Mouse (Mus musculus) stomach, embryonic 15.5 days (tissue): ENCODE measurements around the gene N4bp2l1. TPM values are rescaled to one million over a fixed set of nuclear protein-coding genes. Genes with fewer than 3 reads are reported as not detected.

Source experiments
- ATAC-seq: fragments of 200-750 bp; cut with Nextera tagmentation; 2 replicates; pipeline ENCODE4 v1.8.0; 2017; ENCODE audit warnings: low read depth, moderate number of reproducible peaks, moderate TSS enrichment; ENCODE audit not compliant: insufficient read depth, low FRiP score
- H3K27ac ChIP-seq: fragments of 300-500 bp; sonication (generic); 2 replicates; pipeline ENCODE4 v1.5.1; 2015; ENCODE audit warnings: mild to moderate bottlenecking, inconsistent platforms
- H3K27me3 ChIP-seq: fragments of 300-500 bp; sonication (generic); replicated peaks from 2 replicates; pipeline ENCODE4 v1.6.1; 2015; ENCODE audit warnings: inconsistent platforms
- H3K36me3 ChIP-seq: fragments of 300-500 bp; sonication (generic); 2 replicates; pipeline ENCODE4 v1.6.1; 2015; ENCODE audit warnings: inconsistent platforms
- H3K4me1 ChIP-seq: fragments of 300-500 bp; sonication (generic); 2 replicates; pipeline ENCODE4 v1.6.1; 2015; ENCODE audit warnings: inconsistent platforms
- H3K4me2 ChIP-seq: fragments of 300-500 bp; sonication (generic); 2 replicates; pipeline ENCODE4 v1.6.1; 2015; ENCODE audit warnings: mild to moderate bottlenecking, inconsistent platforms
- H3K4me3 ChIP-seq: fragments of 300-500 bp; sonication (generic); replicated peaks from 2 replicates; pipeline ENCODE4 v1.5.1; 2015; ENCODE audit warnings: inconsistent platforms
- H3K9ac ChIP-seq: fragments of 300-500 bp; sonication (generic); 2 replicates; pipeline ENCODE4 v1.6.1; 2015; ENCODE audit warnings: inconsistent platforms
- H3K9me3 ChIP-seq: fragments of 300-500 bp; sonication (generic); 2 replicates; pipeline ENCODE4 v1.6.1; 2016; ENCODE audit warnings: inconsistent platforms
- WGBS: fragments of 180-500 bp; shearing (Covaris S2); methylation state at CpG from one replicate; pipeline ENCODE4 v1.1.7; 2015; 5-methylcytosine and 5-hydroxymethylcytosine counted together
- polyA plus RNA-seq: library from polyadenylated mRNA; unstranded; fragments of >200 nt; fragmentation: Nextera tagmentation; extraction: Ambion mirVana; gene quantifications from 2 replicates; pipeline ENCODE4 v1.2.1, GENCODE M21; 2015

Gene N4bp2l1
- polyA plus RNA-seq, 1 experiment from 2014 or later, result 7.8 TPM

GRCm38 (mm10) chr5:150616216-150616615, 19.2 kb upstream of the N4bp2l1 start:
- no peak overlapping the region for H3K9ac ChIP-seq
- WGBS, result 86% methylated on average over 2 of the region's 2 CpGs
- H3K36me3 ChIP-seq, result no peaks in the 10 kb centered on the region
- H3K4me2 ChIP-seq, result no peak overlapping the region
- no peaks in the 10 kb centered on the region for H3K27me3 ChIP-seq
- no peaks in the 10 kb centered on the region for H3K4me1 ChIP-seq
- H3K4me3 ChIP-seq, result no peak overlapping the region
- no peak for ATAC-seq
- no peak overlapping the region for H3K27ac ChIP-seq
- H3K9me3 ChIP-seq, result no peaks in the 10 kb centered on the region

- Histone ChIP-seq H3K27ac (no peak overlapping the region), H3K36me3 (no peaks in the 10 kb centered on the region), H3K4me2 (no peak overlapping the region), H3K27me3 (no peaks in the 10 kb centered on the region), H3K9me3 (no peaks in the 10 kb centered on the region), H3K4me1 (no peaks in the 10 kb centered on the region), H3K9ac (no peak overlapping the region), H3K4me3 (no peak overlapping the region)
- 81% methylated on average over 2 of the region's 2 CpGs for WGBS
- ATAC-seq, result no peak
These were observed 17.1 kb upstream of the N4bp2l1 start for GRCm38 (mm10) chr5:150614054-150614453.

GRCm38 (mm10) chr5:150611697-150612096, 14.7 kb upstream of the N4bp2l1 start:
- WGBS, result 45% methylated on average over 12 of the region's 12 CpGs
- H3K9me3 ChIP-seq, result no peaks in the 10 kb centered on the region
- H3K27ac ChIP-seq, result no peak overlapping the region
- H3K4me1 ChIP-seq, result no peaks in the 10 kb centered on the region
- H3K9ac ChIP-seq, result no peak overlapping the region
- H3K4me2 ChIP-seq, result no peak overlapping the region
- H3K27me3 ChIP-seq, result no peaks in the 10 kb centered on the region
- no peak overlapping the region for H3K4me3 ChIP-seq
- peak; percentile 43; the same call in 1 of the 2 replicates for ATAC-seq
- no peaks in the 10 kb centered on the region for H3K36me3 ChIP-seq

- Histone ChIP-seq H3K4me3 (no peak overlapping the region), H3K27me3 (no peaks in the 10 kb centered on the region), H3K4me1 (no peaks in the 10 kb centered on the region), H3K9me3 (no peaks in the 10 kb centered on the region), H3K4me2 (no peak overlapping the region), H3K27ac (no peak overlapping the region), H3K9ac (no peak overlapping the region), H3K36me3 (no peaks in the 10 kb centered on the region)
- no peak for ATAC-seq
- WGBS, result 91% methylated on average over 1 of the region's 1 CpGs
These were observed 14.1 kb upstream of the N4bp2l1 start for GRCm38 (mm10) chr5:150611136-150611535.

- Histone ChIP-seq H3K9me3 (no peaks in the 10 kb centered on the region), H3K9ac (no peak overlapping the region), H3K4me2 (no peak overlapping the region), H3K36me3 (no peaks in the 10 kb centered on the region), H3K4me3 (no peak overlapping the region), H3K4me1 (no peaks in the 10 kb centered on the region), H3K27ac (no peak overlapping the region), H3K27me3 (no peaks in the 10 kb centered on the region)
- no peak for ATAC-seq
- WGBS, result 87% methylated on average over 8 of the region's 8 CpGs
These were observed 10.6 kb upstream of the N4bp2l1 start for GRCm38 (mm10) chr5:150607631-150608030.

- Histone ChIP-seq H3K27me3 (no peaks in the 10 kb centered on the region), H3K9ac (no peak overlapping the region), H3K27ac (no peak overlapping the region), H3K4me2 (no peak overlapping the region), H3K4me3 (no peak overlapping the region), H3K9me3 (no peaks in the 10 kb centered on the region), H3K36me3 (no peaks in the 10 kb centered on the region), H3K4me1 (no peaks in the 10 kb centered on the region)
- 91% methylated on average over 6 of the region's 6 CpGs for WGBS
- ATAC-seq, result no peak
These were observed 9.1 kb upstream of the N4bp2l1 start for GRCm38 (mm10) chr5:150606131-150606530.

GRCm38 (mm10) chr5:150601441-150602230, 4.6 kb upstream of the N4bp2l1 start:
- Histone ChIP-seq H3K4me3 (no peak overlapping the region), H3K36me3 (no peaks in the 10 kb centered on the region), H3K9ac (no peak overlapping the region), H3K27ac (no peak overlapping the region), H3K4me1 (0 out of 2 replicates have a peak, but pooled peaks cover 3% of the 10 kb centered on the region), H3K4me2 (no peak overlapping the region), H3K9me3 (no peaks in the 10 kb centered on the region), H3K27me3 (no peaks in the 10 kb centered on the region)
- no peak for ATAC-seq
- 73% methylated on average over 14 of the region's 14 CpGs for WGBS

- Histone ChIP-seq H3K27ac (no peak overlapping the region), H3K27me3 (no peaks in the 10 kb centered on the region), H3K4me2 (no peak overlapping the region), H3K4me1 (0 out of 2 replicates have a peak, but pooled peaks cover 3% of the 10 kb centered on the region), H3K9me3 (no peaks in the 10 kb centered on the region), H3K9ac (no peak overlapping the region), H3K4me3 (no peak overlapping the region), H3K36me3 (no peaks in the 10 kb centered on the region)
- no peak for ATAC-seq
- 70% methylated on average over 20 of the region's 20 CpGs for WGBS
These were observed 3.8 kb upstream of the N4bp2l1 start for GRCm38 (mm10) chr5:150600554-150601440.

- 53% methylated on average over 13 of the region's 13 CpGs for WGBS
These were observed 2.6 kb upstream of the N4bp2l1 start for GRCm38 (mm10) chr5:150599301-150600294.

GRCm38 (mm10) chr5:150598202-150599119, 1.5 kb upstream of the N4bp2l1 start:
- H3K9ac ChIP-seq, result no peak overlapping the region
- H3K27ac ChIP-seq, result no peak overlapping the region
- no peak overlapping the region for H3K4me2 ChIP-seq
- H3K36me3 ChIP-seq, result no peaks in the 10 kb centered on the region
- peaks cover 10% of the 10 kb centered on the region for H3K4me1 ChIP-seq
- 53% methylated on average over 21 of the region's 21 CpGs for WGBS
- no peaks in the 10 kb centered on the region for H3K9me3 ChIP-seq
- no peaks in the 10 kb centered on the region for H3K27me3 ChIP-seq
- no peak for ATAC-seq
- no peak overlapping the region for H3K4me3 ChIP-seq

More at GRCm38 (mm10) chr5:150599301-150600294, 2.6 kb upstream of the N4bp2l1 start:
- no peaks in the 10 kb centered on the region for H3K36me3 ChIP-seq
- no peak overlapping the region for H3K27ac ChIP-seq
- peaks cover 8% of the 10 kb centered on the region; the same call in 1 of the 2 replicates for H3K4me1 ChIP-seq
- H3K4me3 ChIP-seq, result peak overlapping the region; percentile 6; the same call in 1 of the 2 replicates
- no peak for ATAC-seq
- H3K4me2 ChIP-seq, result peak overlapping the region; percentile 30
- H3K9me3 ChIP-seq, result no peaks in the 10 kb centered on the region
- no peaks in the 10 kb centered on the region for H3K27me3 ChIP-seq
- H3K9ac ChIP-seq, result no peak overlapping the region
